Mouse (Mus musculus) stomach, embryonic 16.5 days (tissue): ENCODE measurements around the gene Leng1. TPM values are rescaled to one million over a fixed set of nuclear protein-coding genes. Genes with fewer than 3 reads are reported as not detected.

ENCODE experiments used
- ATAC-seq: fragments of 200-750 bp; cut with Nextera tagmentation; 2 replicates; pipeline ENCODE4 v1.8.0; 2017; ENCODE audit warnings: moderate number of reproducible peaks, moderate TSS enrichment; ENCODE audit not compliant: insufficient read depth, low FRiP score
- H3K27ac ChIP-seq: fragments of 300-500 bp; sonication (generic); 2 replicates; pipeline ENCODE4 v1.5.1; 2014; ENCODE audit warnings: low read length
- H3K27me3 ChIP-seq: fragments of 300-500 bp; sonication (generic); 2 replicates; pipeline ENCODE4 v1.6.1; 2014; ENCODE audit warnings: low read length, control low read depth, mixed read lengths; ENCODE audit not compliant: control insufficient read depth, insufficient read depth
- H3K36me3 ChIP-seq: fragments of 300-500 bp; sonication (generic); 2 replicates; pipeline ENCODE4 v1.6.1; 2014; ENCODE audit warnings: low read length; ENCODE audit not compliant: control insufficient read depth, insufficient read depth
- H3K4me1 ChIP-seq: fragments of 300-500 bp; sonication (generic); 2 replicates; pipeline ENCODE4 v1.6.1; 2014; ENCODE audit warnings: low read length, control low read depth, mixed read lengths; ENCODE audit not compliant: control insufficient read depth, insufficient read depth
- H3K4me2 ChIP-seq: fragments of 300-500 bp; sonication (generic); 2 replicates; pipeline ENCODE4 v1.6.1; 2014; ENCODE audit warnings: low read depth, low read length, mixed read lengths
- H3K4me3 ChIP-seq: fragments of 300-500 bp; sonication (generic); replicated peaks from 2 replicates; pipeline ENCODE4 v1.5.1; 2014; ENCODE audit warnings: mild to moderate bottlenecking, low read length
- H3K9ac ChIP-seq: fragments of 300-500 bp; sonication (generic); 2 replicates; pipeline ENCODE4 v1.6.1; 2014; ENCODE audit warnings: low read length
- H3K9me3 ChIP-seq: fragments of 300-500 bp; sonication (generic); replicated peaks from 2 replicates; pipeline ENCODE4 v1.6.1; 2016; ENCODE audit warnings: low read length, control low read depth; ENCODE audit not compliant: control insufficient read depth
- WGBS: fragments of 180-500 bp; shearing (Covaris S2); extraction: QIAGEN DNeasy Blood & Tissue Kit; methylation state at CpG from one replicate; pipeline ENCODE4 v1.1.7; 2014; 5-methylcytosine and 5-hydroxymethylcytosine counted together
- polyA plus RNA-seq: library from polyadenylated mRNA; unstranded; fragments of >200 nt; fragmentation: Nextera tagmentation; extraction: Ambion mirVana; gene quantifications from 2 replicates; pipeline ENCODE4 v1.2.1, GENCODE M21; 2015

The Leng1 gene
- polyA plus RNA-seq, 1 experiment from 2014 or later: 14.3 TPM

DNA sequence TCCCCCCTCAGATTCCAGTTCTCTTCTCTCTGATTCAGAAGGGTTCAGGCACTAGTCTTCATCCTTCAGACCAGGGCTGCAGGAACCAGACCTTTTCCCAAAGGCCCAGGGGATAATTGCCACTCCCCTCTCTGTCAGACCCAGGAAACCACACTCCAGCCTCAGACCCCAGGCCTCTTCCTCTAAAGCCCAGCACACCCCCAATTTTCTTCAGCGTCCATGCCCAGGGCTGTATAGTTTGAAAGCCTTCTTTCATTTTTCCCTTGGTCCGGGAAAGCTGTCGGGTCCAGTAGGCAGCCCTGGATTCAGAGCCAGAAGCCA lies 9.5 kb upstream of the Leng1 start:
- Histone ChIP-seq H3K27me3 (no peaks in the 10 kb centered on the region), H3K9me3 (no peaks in the 10 kb centered on the region), H3K9ac (no peak overlapping the region), H3K4me2 (no peak overlapping the region), H3K27ac (no peak overlapping the region), H3K4me3 (no peak overlapping the region), H3K4me1 (no peaks in the 10 kb centered on the region), H3K36me3 (0 out of 2 replicates have a peak, but pooled peaks cover 1% of the 10 kb centered on the region)
- ATAC-seq: no peak
- WGBS: 76% methylated on average over 3 of the region's 3 CpGs

GRCm38 (mm10) chr7:3674507-3675227 lies 9.0 kb upstream of the Leng1 start:
- no peak overlapping the region for H3K4me3 ChIP-seq
- H3K27ac ChIP-seq: no peak overlapping the region
- ATAC-seq: peak; percentile 79
- no peak overlapping the region for H3K9ac ChIP-seq
- no peaks in the 10 kb centered on the region for H3K4me1 ChIP-seq
- H3K4me2 ChIP-seq: no peak overlapping the region
- H3K9me3 ChIP-seq: no peaks in the 10 kb centered on the region
- H3K27me3 ChIP-seq: no peaks in the 10 kb centered on the region
- H3K36me3 ChIP-seq: no peaks in the 10 kb centered on the region
- WGBS: 75% methylated on average over 10 of the region's 10 CpGs

- Histone ChIP-seq H3K4me2 (no peak overlapping the region), H3K4me3 (peak overlapping the region; percentile 13; the same call in 1 of the 2 replicates), H3K9me3 (no peaks in the 10 kb centered on the region), H3K9ac (0 out of 2 replicates have a peak overlapping the region, but pooled peaks have one; percentile 29), H3K27me3 (no peaks in the 10 kb centered on the region), H3K4me1 (peaks cover 15% of the 10 kb centered on the region), H3K27ac (no peak overlapping the region), H3K36me3 (peaks cover 7% of the 10 kb centered on the region; the same call in 1 of the 2 replicates)
- no peak for ATAC-seq
- WGBS: 17% methylated on average over 14 of the region's 14 CpGs
Observed at GRCm38 (mm10) chr7:3666921-3667391, 1.3 kb upstream of the Leng1 start.

DNA sequence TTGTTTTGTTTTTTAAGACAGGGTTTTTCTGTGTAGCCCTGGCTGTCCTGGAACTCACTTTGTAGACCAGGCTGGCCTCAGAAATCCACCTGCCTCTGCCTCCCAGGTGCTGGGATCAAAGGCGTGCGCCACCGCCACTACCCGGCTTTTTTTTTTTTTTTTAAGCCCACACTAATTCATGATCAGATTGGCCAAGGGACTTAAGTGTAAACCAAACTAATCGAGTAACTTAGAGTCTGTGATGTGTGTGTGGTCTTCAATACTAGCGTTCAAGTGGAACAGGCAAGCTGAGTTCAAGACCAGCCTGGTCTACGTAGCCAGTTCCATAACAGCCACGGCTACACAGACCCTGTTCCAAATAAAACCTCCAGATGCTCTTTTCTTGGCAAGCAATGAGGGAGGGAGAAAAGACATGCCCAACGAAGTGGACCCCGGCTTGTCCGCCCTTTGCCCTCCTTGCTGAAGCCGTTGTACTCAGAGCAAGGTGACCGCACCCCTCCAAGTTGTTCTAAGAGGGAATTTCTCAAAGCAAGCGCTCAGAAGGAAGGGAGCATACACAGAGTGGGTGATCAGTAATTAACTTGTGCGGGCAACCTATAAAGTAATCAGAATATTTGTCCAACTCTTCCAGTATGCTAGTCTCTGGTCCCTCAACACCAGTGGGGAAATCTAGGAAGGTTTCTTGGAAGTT lies 971 bp downstream of the Leng1 start:
- 23% methylated on average over 15 of the region's 15 CpGs for WGBS
- Histone ChIP-seq H3K9me3 (no peaks in the 10 kb centered on the region), H3K36me3 (peaks cover 17% of the 10 kb centered on the region), H3K4me3 (peak overlapping the region; percentile 74), H3K27ac (peak overlapping the region; percentile 90), H3K27me3 (no peaks in the 10 kb centered on the region), H3K9ac (peak overlapping the region; percentile 78), H3K4me1 (peaks cover 15% of the 10 kb centered on the region), H3K4me2 (peak overlapping the region; percentile 76)
- peak; percentile 26 for ATAC-seq

DNA sequence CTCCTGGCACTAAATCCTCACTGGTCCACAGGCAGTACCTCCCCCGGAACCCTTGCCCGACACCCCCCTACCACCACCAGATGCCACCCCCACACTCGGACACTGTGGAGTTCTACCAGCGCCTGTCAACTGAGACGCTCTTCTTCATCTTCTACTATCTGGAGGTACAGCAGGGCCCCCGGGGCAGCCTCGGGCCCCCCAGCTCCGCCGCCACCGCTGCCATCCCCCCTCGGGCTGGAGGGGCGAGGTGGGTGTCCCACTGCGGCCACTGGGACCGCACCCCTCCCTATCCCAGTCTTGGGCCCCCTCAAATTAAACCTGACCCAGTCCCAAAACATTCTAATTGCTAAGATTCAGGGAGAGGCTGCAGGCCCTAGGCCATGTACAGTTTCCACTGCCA lies 7.1 kb downstream of the Leng1 start:
- ATAC-seq: no peak
- 94% methylated on average over 14 of the region's 14 CpGs for WGBS
- H3K36me3 ChIP-seq: peaks cover 55% of the 10 kb centered on the region

GRCm38 (mm10) chr7:3656966-3657365 lies 8.7 kb downstream of the Leng1 start:
- Histone ChIP-seq H3K36me3 (peaks cover 59% of the 10 kb centered on the region), H3K9ac (no peak overlapping the region), H3K27me3 (no peaks in the 10 kb centered on the region), H3K4me2 (no peak overlapping the region), H3K9me3 (no peaks in the 10 kb centered on the region), H3K4me3 (no peak overlapping the region), H3K27ac (no peak overlapping the region), H3K4me1 (no peaks in the 10 kb centered on the region)
- 72% methylated on average over 4 of the region's 4 CpGs for WGBS
- no peak for ATAC-seq

More for the DNA sequence above, 7.1 kb downstream of the Leng1 start:
- H3K9ac ChIP-seq: no peak overlapping the region
- H3K27ac ChIP-seq: no peak overlapping the region
- H3K27me3 ChIP-seq: no peaks in the 10 kb centered on the region
- no peaks in the 10 kb centered on the region; the same call in 1 of the 2 replicates for H3K4me1 ChIP-seq
- H3K9me3 ChIP-seq: no peaks in the 10 kb centered on the region
- no peak overlapping the region for H3K4me3 ChIP-seq
- H3K4me2 ChIP-seq: no peak overlapping the region

DNA sequence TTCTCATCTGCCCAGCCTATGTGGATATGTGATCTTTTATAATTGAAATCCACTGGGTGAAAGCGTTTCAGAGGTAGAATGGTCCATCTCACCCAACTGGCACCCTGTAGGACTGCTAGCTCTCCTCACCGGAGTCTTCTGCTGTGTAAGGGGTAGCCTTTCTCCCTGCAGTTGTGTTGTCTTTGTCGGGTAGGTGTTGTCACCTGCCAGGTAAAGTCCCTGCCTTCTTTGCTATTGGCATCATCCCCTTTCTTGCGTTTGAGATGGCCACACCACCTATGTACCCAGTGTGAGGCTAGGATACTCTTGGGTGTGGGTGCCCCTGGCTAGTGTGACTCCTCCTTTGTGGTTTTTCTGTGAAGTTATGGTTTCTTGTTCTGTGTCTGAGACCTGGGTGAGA lies 19.0 kb downstream of the Leng1 start:
- Histone ChIP-seq H3K9ac (peak overlapping the region; percentile 99), H3K4me2 (peak overlapping the region; percentile 91), H3K4me3 (peak overlapping the region; percentile 91), H3K27me3 (no peaks in the 10 kb centered on the region), H3K9me3 (no peaks in the 10 kb centered on the region), H3K27ac (no peak overlapping the region), H3K4me1 (peaks cover 24% of the 10 kb centered on the region), H3K36me3 (peaks cover 9% of the 10 kb centered on the region; the same call in 1 of the 2 replicates)
- 58% methylated on average over 4 of the region's 4 CpGs for WGBS
- ATAC-seq: no peak

- 0 out of 2 replicates have a peak, but pooled peaks cover 5% of the 10 kb centered on the region for H3K36me3 ChIP-seq
- H3K4me1 ChIP-seq: peaks cover 24% of the 10 kb centered on the region
- H3K27ac ChIP-seq: no peak overlapping the region
- peak overlapping the region; percentile 91 for H3K4me3 ChIP-seq
- H3K4me2 ChIP-seq: peak overlapping the region; percentile 91
- H3K9me3 ChIP-seq: no peaks in the 10 kb centered on the region
- H3K27me3 ChIP-seq: no peaks in the 10 kb centered on the region
- WGBS: 6% methylated on average over 9 of the region's 9 CpGs
- no peak for ATAC-seq
- H3K9ac ChIP-seq: peak overlapping the region; percentile 99
Observed at GRCm38 (mm10) chr7:3646188-3646587, 19.5 kb downstream of the Leng1 start.

DNA sequence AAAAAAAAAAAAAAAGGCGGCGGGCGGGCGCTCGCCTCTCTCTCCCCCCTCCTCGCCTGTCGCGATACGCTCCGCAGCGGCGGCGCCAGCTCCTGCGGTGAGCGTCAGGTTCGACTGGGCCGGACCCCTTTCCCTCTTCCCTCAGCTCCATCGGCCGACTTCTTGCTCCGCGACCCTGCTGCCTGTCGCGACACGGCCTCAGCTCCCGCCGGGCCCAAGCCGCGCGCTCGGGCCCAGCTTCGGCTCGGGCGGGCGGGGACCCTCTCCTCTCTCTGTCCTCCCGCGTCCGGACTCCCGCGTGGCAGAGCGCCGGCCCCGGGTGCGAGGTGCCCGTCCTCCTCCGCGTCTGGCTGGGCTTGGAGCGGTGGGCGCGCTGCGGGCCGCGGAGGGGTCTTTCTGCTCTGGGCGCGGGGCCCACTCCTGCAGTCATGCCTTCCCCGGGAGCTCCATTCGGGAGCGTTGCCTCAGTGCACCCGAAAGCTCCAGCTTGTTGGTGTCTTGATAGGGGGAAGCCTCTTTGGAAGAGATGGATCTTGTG lies 20.1 kb downstream of the Leng1 start:
- H3K9me3 ChIP-seq: no peaks in the 10 kb centered on the region
- H3K4me2 ChIP-seq: peak overlapping the region; percentile 91
- peaks cover 24% of the 10 kb centered on the region for H3K4me1 ChIP-seq
- H3K9ac ChIP-seq: peak overlapping the region; percentile 99
- peak overlapping the region; percentile 93 for H3K27ac ChIP-seq
- H3K36me3 ChIP-seq: no peaks in the 10 kb centered on the region
- peak overlapping the region; percentile 91 for H3K4me3 ChIP-seq
- 1% methylated on average over 53 of the region's 58 CpGs for WGBS
- ATAC-seq: no peak
- H3K27me3 ChIP-seq: no peaks in the 10 kb centered on the region
